Mouse (Mus musculus): Measurements from ENCODE around the gene Ins2.

The Ins2 gene

GRCm38 (mm10) chr7:142664465-142665029 is 78.6 kb downstream of the Ins2 start:
- no peak for DNase-seq (ENCODE audit: low read depth, low spot score)

- DNase-seq (ENCODE audit: low read depth, low spot score): no peak
Measured at GRCm38 (mm10) chr7:142663931-142664421, 79.2 kb downstream of the Ins2 start.

- DNase-seq (ENCODE audit: low read depth, low spot score): no peak
Measured at GRCm38 (mm10) chr7:142663151-142663550, 80.0 kb downstream of the Ins2 start.

GRCm38 (mm10) chr7:142661811-142662210 is 81.4 kb downstream of the Ins2 start:
- no peak for DNase-seq (ENCODE audit: low read depth, low spot score)

GRCm38 (mm10) chr7:142661046-142661445 is 82.1 kb downstream of the Ins2 start:
- no peak for DNase-seq (ENCODE audit: low read depth, low spot score)

GRCm38 (mm10) chr7:142660651-142660945 is 82.6 kb downstream of the Ins2 start:
- DNase-seq (ENCODE audit: low read depth, low spot score): no peak

GRCm38 (mm10) chr7:142659767-142660650 is 83.2 kb downstream of the Ins2 start:
- no peak for DNase-seq (ENCODE audit: low read depth, low spot score)

- DNase-seq (ENCODE audit: low read depth, low spot score): no peak
Measured at GRCm38 (mm10) chr7:142659181-142659681, 84.0 kb downstream of the Ins2 start.

- DNase-seq (ENCODE audit: low read depth, low spot score): no peak
Measured at GRCm38 (mm10) chr7:142658681-142659180, 84.5 kb downstream of the Ins2 start.

GRCm38 (mm10) chr7:142657821-142658614 is 85.2 kb downstream of the Ins2 start:
- no peak for DNase-seq (ENCODE audit: low read depth, low spot score)

GRCm38 (mm10) chr7:142657341-142657791 is 85.8 kb downstream of the Ins2 start:
- no peak for DNase-seq (ENCODE audit: low read depth, low spot score)

- DNase-seq (ENCODE audit: low read depth, low spot score): no peak
Measured at GRCm38 (mm10) chr7:142656055-142656454, 87.1 kb downstream of the Ins2 start.

GRCm38 (mm10) chr7:142655633-142656032 is 87.5 kb downstream of the Ins2 start:
- DNase-seq (ENCODE audit: low read depth, low spot score): no peak

- DNase-seq (ENCODE audit: low read depth, low spot score): no peak
Measured at GRCm38 (mm10) chr7:142653726-142654125, 89.5 kb downstream of the Ins2 start.

GRCm38 (mm10) chr7:142646676-142647075 is 96.5 kb downstream of the Ins2 start:
- DNase-seq (ENCODE audit: low read depth, low spot score): no peak

- DNase-seq (ENCODE audit: low read depth, low spot score): no peak
Measured at GRCm38 (mm10) chr7:142645045-142645444, 98.1 kb downstream of the Ins2 start.

GRCm38 (mm10) chr7:142636178-142636577 is 107.0 kb downstream of the Ins2 start:
- DNase-seq (ENCODE audit: low read depth, low spot score): no peak

GRCm38 (mm10) chr7:142630691-142631090 is 112.5 kb downstream of the Ins2 start:
- no peak for DNase-seq (ENCODE audit: low read depth, low spot score)

- no peak for DNase-seq (ENCODE audit: low read depth, low spot score)
Measured at GRCm38 (mm10) chr7:142629806-142630205, 113.4 kb downstream of the Ins2 start.
